Mouse (Mus musculus): ENCODE measurements around the gene Gm20479. TPM values are rescaled to one million over a fixed set of nuclear protein-coding genes. Genes with fewer than 3 reads are reported as not detected.

Gene Gm20479
- polyA plus RNA-seq, 1 experiment from 2014 or later: not detected

- H3K4me1 ChIP-seq: peaks cover 8% of the 10 kb centered on the region
- peaks cover 40% of the 10 kb centered on the region for H3K27me3 ChIP-seq
- H3K36me3 ChIP-seq (ENCODE audit: poor library complexity, severe bottlenecking): no peaks in the 10 kb centered on the region
- no peak for ATAC-seq
- WGBS: 19% methylated on average over 9 of the region's 13 CpGs
- no peak overlapping the region for H3K4me3 ChIP-seq
- H3K9ac ChIP-seq: no peak overlapping the region
- H3K27ac ChIP-seq: no peak overlapping the region
- H3K4me2 ChIP-seq: no peak overlapping the region
- H3K9me3 ChIP-seq (replicated peaks): no peaks in the 10 kb centered on the region
Measured at GRCm38 (mm10) chr7:27322291-27322690, 34.9 kb downstream of the Gm20479 start.

- Histone ChIP-seq H3K27ac (no peak overlapping the region), H3K36me3 (ENCODE audit: poor library complexity, severe bottlenecking) (peaks cover 2% of the 10 kb centered on the region; the same call in 1 of the 2 replicates), H3K27me3 (peaks cover 11% of the 10 kb centered on the region; the same call in 1 of the 2 replicates), H3K4me3 (no peak overlapping the region), H3K4me2 (no peak overlapping the region), H3K4me1 (peaks cover 8% of the 10 kb centered on the region), H3K9ac (no peak overlapping the region), H3K9me3 (replicated peaks) (no peaks in the 10 kb centered on the region)
- ATAC-seq: no peak
- WGBS: 93% methylated on average over 22 of the region's 22 CpGs
Measured at GRCm38 (mm10) chr7:27319411-27319810, 37.8 kb downstream of the Gm20479 start.

GRCm38 (mm10) chr7:27315958-27316357, 41.3 kb downstream of the Gm20479 start:
- no peak overlapping the region for H3K4me3 ChIP-seq
- H3K27me3 ChIP-seq: no peaks in the 10 kb centered on the region
- ATAC-seq: peak; percentile 81
- H3K27ac ChIP-seq: peak overlapping the region; percentile 42; the same call in 1 of the 2 replicates
- peaks cover 13% of the 10 kb centered on the region for H3K9me3 ChIP-seq (replicated peaks)
- no peak overlapping the region for H3K9ac ChIP-seq
- peaks cover 11% of the 10 kb centered on the region for H3K4me1 ChIP-seq
- 33% methylated on average over 7 of the region's 7 CpGs for WGBS
- peaks cover 12% of the 10 kb centered on the region; the same call in 1 of the 2 replicates for H3K36me3 ChIP-seq (ENCODE audit: poor library complexity, severe bottlenecking)
- no peak overlapping the region for H3K4me2 ChIP-seq

GRCm38 (mm10) chr7:27314393-27314792, 42.8 kb downstream of the Gm20479 start:
- H3K27ac ChIP-seq: no peak overlapping the region
- H3K9me3 ChIP-seq (replicated peaks): peaks cover 13% of the 10 kb centered on the region
- no peak for ATAC-seq
- H3K27me3 ChIP-seq: 0 out of 2 replicates have a peak, but pooled peaks cover 10% of the 10 kb centered on the region
- H3K4me3 ChIP-seq: no peak overlapping the region
- H3K4me2 ChIP-seq: no peak overlapping the region
- no peak overlapping the region for H3K9ac ChIP-seq
- H3K4me1 ChIP-seq: peaks cover 22% of the 10 kb centered on the region
- WGBS: 89% methylated on average over 3 of the region's 3 CpGs
- peaks cover 12% of the 10 kb centered on the region; the same call in 1 of the 2 replicates for H3K36me3 ChIP-seq (ENCODE audit: poor library complexity, severe bottlenecking)

- 93% methylated on average over 12 of the region's 12 CpGs for WGBS
- H3K27ac ChIP-seq: no peak overlapping the region
- H3K27me3 ChIP-seq: 0 out of 2 replicates have a peak, but pooled peaks cover 13% of the 10 kb centered on the region
- no peak overlapping the region for H3K9ac ChIP-seq
- H3K4me2 ChIP-seq: no peak overlapping the region
- no peak overlapping the region for H3K4me3 ChIP-seq
- peaks cover 25% of the 10 kb centered on the region for H3K4me1 ChIP-seq
- ATAC-seq: no peak
- peaks cover 12% of the 10 kb centered on the region; the same call in 1 of the 2 replicates for H3K36me3 ChIP-seq (ENCODE audit: poor library complexity, severe bottlenecking)
- peaks cover 13% of the 10 kb centered on the region for H3K9me3 ChIP-seq (replicated peaks)
Measured at GRCm38 (mm10) chr7:27311651-27312284, 45.5 kb downstream of the Gm20479 start.

- 60% methylated on average over 8 of the region's 8 CpGs for WGBS
- peaks cover 12% of the 10 kb centered on the region; the same call in 1 of the 2 replicates for H3K36me3 ChIP-seq (ENCODE audit: poor library complexity, severe bottlenecking)
Measured at GRCm38 (mm10) chr7:27310996-27311535, 46.2 kb downstream of the Gm20479 start.

GRCm38 (mm10) chr7:27310306-27310705, 46.9 kb downstream of the Gm20479 start:
- Histone ChIP-seq H3K27me3 (0 out of 2 replicates have a peak, but pooled peaks cover 13% of the 10 kb centered on the region), H3K9me3 (replicated peaks) (peaks cover 13% of the 10 kb centered on the region), H3K4me3 (peak overlapping the region; percentile 35), H3K4me2 (peak overlapping the region; percentile 63), H3K27ac (no peak overlapping the region; the same call in 1 of the 2 replicates), H3K4me1 (peaks cover 17% of the 10 kb centered on the region), H3K36me3 (ENCODE audit: poor library complexity, severe bottlenecking) (peaks cover 12% of the 10 kb centered on the region; the same call in 1 of the 2 replicates), H3K9ac (peak overlapping the region; percentile 63)
- WGBS: 3% methylated on average over 17 of the region's 17 CpGs
- peak; percentile 79 for ATAC-seq

More at GRCm38 (mm10) chr7:27310996-27311535, 46.2 kb downstream of the Gm20479 start:
- Histone ChIP-seq H3K9ac (peak overlapping the region; percentile 63; the same call in 1 of the 2 replicates), H3K4me1 (peaks cover 21% of the 10 kb centered on the region), H3K4me2 (peak overlapping the region; percentile 63), H3K27me3 (0 out of 2 replicates have a peak, but pooled peaks cover 13% of the 10 kb centered on the region), H3K9me3 (replicated peaks) (peaks cover 13% of the 10 kb centered on the region), H3K4me3 (no peak overlapping the region), H3K27ac (no peak overlapping the region)
- no peak for ATAC-seq

- peak overlapping the region; percentile 63; the same call in 1 of the 2 replicates for H3K9ac ChIP-seq
- peak overlapping the region; percentile 63 for H3K4me2 ChIP-seq
- 48% methylated on average over 3 of the region's 3 CpGs for WGBS
- no peak overlapping the region for H3K27ac ChIP-seq
- peaks cover 17% of the 10 kb centered on the region for H3K4me1 ChIP-seq
- ATAC-seq: no peak
- peaks cover 12% of the 10 kb centered on the region; the same call in 1 of the 2 replicates for H3K36me3 ChIP-seq (ENCODE audit: poor library complexity, severe bottlenecking)
- 0 out of 2 replicates have a peak overlapping the region, but pooled peaks have one; percentile 35 for H3K4me3 ChIP-seq
- H3K9me3 ChIP-seq (replicated peaks): peaks cover 13% of the 10 kb centered on the region
- 0 out of 2 replicates have a peak, but pooled peaks cover 13% of the 10 kb centered on the region for H3K27me3 ChIP-seq
Measured at GRCm38 (mm10) chr7:27309832-27310231, 47.4 kb downstream of the Gm20479 start.

GRCm38 (mm10) chr7:27308821-27309549, 48.2 kb downstream of the Gm20479 start:
- Histone ChIP-seq H3K4me3 (peak overlapping the region; percentile 24), H3K9me3 (replicated peaks) (peaks cover 9% of the 10 kb centered on the region), H3K27me3 (0 out of 2 replicates have a peak, but pooled peaks cover 13% of the 10 kb centered on the region), H3K36me3 (ENCODE audit: poor library complexity, severe bottlenecking) (peaks cover 5% of the 10 kb centered on the region; the same call in 1 of the 2 replicates), H3K4me2 (peak overlapping the region; percentile 57), H3K27ac (no peak overlapping the region), H3K9ac (no peak overlapping the region), H3K4me1 (peaks cover 17% of the 10 kb centered on the region)
- ATAC-seq: no peak
- 14% methylated on average over 28 of the region's 28 CpGs for WGBS

GRCm38 (mm10) chr7:27307551-27307950, 49.7 kb downstream of the Gm20479 start:
- H3K27me3 ChIP-seq: 0 out of 2 replicates have a peak, but pooled peaks cover 13% of the 10 kb centered on the region
- no peak overlapping the region for H3K27ac ChIP-seq
- 60% methylated on average over 9 of the region's 9 CpGs for WGBS
- no peak for ATAC-seq
- no peak overlapping the region for H3K4me3 ChIP-seq
- no peaks in the 10 kb centered on the region for H3K36me3 ChIP-seq (ENCODE audit: poor library complexity, severe bottlenecking)
- peaks cover 17% of the 10 kb centered on the region for H3K4me1 ChIP-seq
- H3K9me3 ChIP-seq (replicated peaks): no peaks in the 10 kb centered on the region
- no peak overlapping the region for H3K4me2 ChIP-seq
- no peak overlapping the region for H3K9ac ChIP-seq

GRCm38 (mm10) chr7:27306161-27307160, 50.8 kb downstream of the Gm20479 start:
- H3K36me3 ChIP-seq (ENCODE audit: poor library complexity, severe bottlenecking): no peaks in the 10 kb centered on the region
- no peaks in the 10 kb centered on the region for H3K9me3 ChIP-seq (replicated peaks)
- no peak overlapping the region for H3K27ac ChIP-seq
- WGBS: 80% methylated on average over 24 of the region's 24 CpGs
- no peak overlapping the region for H3K4me2 ChIP-seq
- no peak overlapping the region for H3K4me3 ChIP-seq
- H3K27me3 ChIP-seq: 0 out of 2 replicates have a peak, but pooled peaks cover 16% of the 10 kb centered on the region
- ATAC-seq: no peak
- no peak overlapping the region for H3K9ac ChIP-seq
- H3K4me1 ChIP-seq: peaks cover 17% of the 10 kb centered on the region

Data from forebrain, embryonic 13.5 days (tissue).